Mouse (Mus musculus) kidney, postnatal 10 days (tissue): ENCODE measurements around the gene Try10.
"Not testable (repeated sequence)": the region's sequence is repeated elsewhere in the genome, so short reads cannot be mapped to it uniquely, and the experiment has no call there.

Experiments
- DNase-seq: peaks from one replicate; pipeline ENCODE4 v3.0.0; 2021; ENCODE audit warnings: mixed read lengths

Gene Try10

DNA sequence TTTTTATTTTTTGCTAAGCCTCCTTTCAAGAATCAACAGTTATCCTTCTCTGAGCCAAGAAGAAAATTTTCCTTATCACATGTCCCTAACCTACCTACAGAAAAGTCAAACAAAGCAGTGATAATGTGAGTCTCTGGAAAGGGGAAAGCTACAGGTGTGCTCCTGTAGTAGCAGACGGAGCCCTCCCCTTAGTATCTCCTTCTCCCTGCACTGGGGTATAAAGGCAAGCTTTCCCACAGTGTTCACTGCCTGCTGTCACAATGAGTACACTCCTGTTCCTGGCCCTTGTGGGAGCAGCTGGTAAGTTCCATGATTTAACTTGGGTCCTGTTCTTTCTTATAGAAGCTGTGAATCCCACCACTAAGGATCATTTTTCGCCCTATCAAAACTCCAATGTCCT lies at the start of gene Try10:
TSS of gene Try10 (plus strand) at position 174 of the 400 bp plus-strand sequence.
- DNase-seq: no peak

DNA sequence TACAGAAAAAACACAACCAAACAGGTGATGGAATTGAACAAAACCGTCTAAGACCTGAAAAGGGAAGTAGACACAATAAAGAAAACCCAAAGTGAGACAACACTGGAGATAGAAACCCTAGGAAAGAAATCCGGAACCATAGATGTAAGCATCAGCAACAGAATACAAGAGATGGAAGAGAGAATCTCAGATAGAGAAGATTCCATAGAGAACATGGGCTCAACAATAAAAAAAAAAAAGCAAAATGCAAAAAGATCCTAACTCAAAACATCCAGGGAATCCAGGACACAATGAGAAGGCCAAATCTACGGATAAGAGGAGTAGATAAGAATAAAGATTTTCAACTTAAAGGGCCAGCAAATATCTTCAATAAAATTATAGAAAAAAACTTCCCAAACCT lies 37.2 kb upstream of the Try10 start, which contains the start of gene Try5:
TSS of gene Try5 (minus strand) at position 101 of the 400 bp plus-strand sequence.
- not testable (repeated sequence) for DNase-seq

DNA sequence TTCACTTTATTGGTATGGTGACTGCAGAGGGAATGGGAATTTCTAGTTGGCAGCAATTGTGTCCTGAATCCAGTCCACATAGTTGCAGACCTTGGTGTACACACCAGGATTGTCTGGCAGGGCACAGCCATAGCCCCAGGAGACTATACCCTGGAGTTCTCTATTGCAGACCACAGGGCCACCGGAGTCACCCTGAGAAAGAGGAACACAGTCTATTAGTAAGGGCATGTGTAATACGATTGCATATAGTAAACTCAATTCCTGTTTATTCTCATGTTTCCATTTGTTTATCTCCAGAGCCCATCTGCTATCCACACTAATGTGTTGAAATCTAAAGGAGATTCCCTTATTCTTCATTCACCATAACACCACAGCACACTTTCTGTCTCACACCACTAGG lies 19.9 kb downstream of the Try10 start:
- DNase-seq: not testable (repeated sequence)

DNA sequence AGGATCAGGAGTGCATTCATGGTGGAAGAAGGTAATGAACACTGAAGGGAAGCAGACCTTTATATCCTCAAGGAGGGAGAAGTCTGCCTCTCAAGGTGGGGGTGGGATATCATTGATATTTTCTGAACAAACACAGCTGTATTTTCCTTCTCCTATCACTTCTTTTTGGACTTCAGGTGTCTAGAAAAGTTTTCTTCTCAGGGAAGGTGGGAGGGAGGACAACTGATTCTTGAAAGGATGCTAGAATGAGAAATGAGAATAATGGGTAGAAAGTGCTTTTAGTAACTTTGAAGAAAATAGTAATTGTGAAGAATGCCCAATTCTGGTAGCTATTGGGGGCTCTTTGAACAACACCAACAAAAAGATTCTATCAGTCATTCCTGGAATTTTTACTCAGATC lies 23.7 kb downstream of the Try10 start, which contains the start of gene Prss3:
TSS of gene Prss3 (minus strand) at position 101 of the 400 bp plus-strand sequence.
- DNase-seq: not testable (repeated sequence)

DNA sequence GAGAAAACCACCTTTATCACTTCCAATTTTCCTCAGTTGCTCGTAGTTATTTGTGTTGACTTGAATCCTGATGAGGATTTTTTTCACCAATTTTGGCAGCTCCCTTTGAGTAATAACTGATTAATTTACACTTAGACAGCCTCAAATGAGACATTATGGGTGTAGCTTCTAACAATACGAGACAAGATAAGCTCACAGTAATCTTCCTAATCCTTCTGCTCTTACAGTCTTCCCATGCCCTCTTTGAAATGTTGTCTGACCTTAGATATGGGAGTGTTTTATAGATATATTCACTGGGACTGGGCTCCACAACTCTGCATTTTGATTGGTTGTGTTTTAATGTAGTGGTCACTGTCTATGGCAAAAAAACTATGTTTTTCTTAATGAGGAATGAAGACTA lies 32.9 kb downstream of the Try10 start:
- DNase-seq: no peak

DNA sequence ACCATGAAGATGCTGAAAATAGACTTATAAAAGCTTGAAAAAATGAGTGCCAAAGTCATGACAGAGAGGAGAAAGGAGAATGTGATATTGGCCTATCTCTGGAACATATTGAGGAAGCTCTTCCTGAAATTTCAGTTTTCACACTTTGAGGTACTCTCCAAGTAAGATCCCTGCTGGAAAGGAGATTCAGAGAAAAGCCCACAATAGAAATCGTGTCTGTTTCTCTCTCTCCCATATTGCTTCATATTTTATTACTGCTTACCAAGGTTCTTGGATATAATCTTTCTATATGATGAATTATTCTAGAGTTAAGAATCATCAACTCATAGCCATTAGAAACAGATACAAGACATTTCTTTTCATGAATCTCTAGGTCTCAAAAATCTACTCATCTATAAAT lies 37.7 kb downstream of the Try10 start:
- not testable (repeated sequence) for DNase-seq

DNA sequence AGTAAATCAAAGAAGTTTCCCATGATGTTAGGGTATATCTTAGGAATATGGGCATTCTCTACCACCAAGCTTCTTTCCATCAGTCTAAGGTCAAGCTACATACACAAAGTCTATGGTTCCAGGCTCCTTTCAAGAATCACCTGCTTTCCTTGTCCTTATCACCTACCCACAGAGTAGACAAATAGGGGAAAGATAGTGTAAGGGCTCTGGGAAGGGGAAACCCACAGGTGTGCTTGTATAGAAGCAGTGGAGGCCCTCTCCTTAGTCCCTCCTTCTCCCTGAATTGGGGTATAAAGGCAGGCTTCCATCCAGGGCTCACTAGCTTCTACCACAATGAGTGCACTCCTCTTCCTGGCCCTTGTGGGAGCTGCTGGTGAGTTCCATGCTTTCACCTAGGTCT lies 38.2 kb downstream of the Try10 start, which contains the start of gene Gm5771:
TSS of gene Gm5771 (plus strand) at position 301 of the 400 bp plus-strand sequence.
- not testable (repeated sequence) for DNase-seq
